Mouse (Mus musculus): Measurements from ENCODE around the gene Casq1. TPM values are rescaled to one million over a fixed set of nuclear protein-coding genes. Genes with fewer than 3 reads are reported as not detected.

The Casq1 gene
- polyA plus RNA-seq, 1 experiment = 1.8 TPM

GRCm38 (mm10) chr1:172200871-172201447 is 18.7 kb downstream of the Casq1 start:
- Histone ChIP-seq H3K9ac (ENCODE audit: low read depth, poor library complexity, severe bottlenecking) (no peak overlapping the region), H3K27ac (ENCODE audit: insufficient read depth, low read length) (no peak overlapping the region), H3K4me1 (ENCODE audit: control insufficient read depth, insufficient read depth, low read length) (peaks cover 15% of the 10 kb centered on the region), H3K36me3 (ENCODE audit: control insufficient read depth, insufficient read depth, low read length, poor library complexity, severe bottlenecking) (peaks cover 20% of the 10 kb centered on the region), H3K4me3 (ENCODE audit: low read depth, low read length) (no peak overlapping the region), H3K9me3 (replicated peaks; ENCODE audit: control insufficient read depth, insufficient read depth, low read length, poor library complexity, severe bottlenecking) (no peaks in the 10 kb centered on the region), H3K27me3 (ENCODE audit: control insufficient read depth, insufficient read depth, low read length, poor library complexity, severe bottlenecking) (no peaks in the 10 kb centered on the region)
- no peak for TF ChIP-seq POLR2A (IDR thresholded peaks at IDR 0.05; ENCODE audit: insufficient read depth, low read length)
- TF ChIP-seq EP300 (IDR thresholded peaks at IDR 0.05; ENCODE audit: insufficient read depth, low read depth, low read length) = no peak
- TF ChIP-seq CTCF (IDR thresholded peaks at IDR 0.05; ENCODE audit: low read depth, low read length) = no peak

GRCm38 (mm10) chr1:172200161-172200560 is 19.5 kb downstream of the Casq1 start:
- H3K4me3 ChIP-seq (ENCODE audit: low read depth, low read length) = no peak overlapping the region
- H3K27me3 ChIP-seq (ENCODE audit: control insufficient read depth, insufficient read depth, low read length, poor library complexity, severe bottlenecking) = no peaks in the 10 kb centered on the region
- no peak overlapping the region for H3K9ac ChIP-seq (ENCODE audit: low read depth, poor library complexity, severe bottlenecking)
- peaks cover 25% of the 10 kb centered on the region for H3K36me3 ChIP-seq (ENCODE audit: control insufficient read depth, insufficient read depth, low read length, poor library complexity, severe bottlenecking)
- H3K4me1 ChIP-seq (ENCODE audit: control insufficient read depth, insufficient read depth, low read length) = peaks cover 12% of the 10 kb centered on the region
- no peaks in the 10 kb centered on the region for H3K9me3 ChIP-seq (replicated peaks; ENCODE audit: control insufficient read depth, insufficient read depth, low read length, poor library complexity, severe bottlenecking)
- no peak for TF ChIP-seq POLR2A (IDR thresholded peaks at IDR 0.05; ENCODE audit: insufficient read depth, low read length)
- no peak for TF ChIP-seq CTCF (IDR thresholded peaks at IDR 0.05; ENCODE audit: low read depth, low read length)
- TF ChIP-seq EP300 (IDR thresholded peaks at IDR 0.05; ENCODE audit: insufficient read depth, low read depth, low read length) = no peak
- no peak overlapping the region for H3K27ac ChIP-seq (ENCODE audit: insufficient read depth, low read length)

DNA sequence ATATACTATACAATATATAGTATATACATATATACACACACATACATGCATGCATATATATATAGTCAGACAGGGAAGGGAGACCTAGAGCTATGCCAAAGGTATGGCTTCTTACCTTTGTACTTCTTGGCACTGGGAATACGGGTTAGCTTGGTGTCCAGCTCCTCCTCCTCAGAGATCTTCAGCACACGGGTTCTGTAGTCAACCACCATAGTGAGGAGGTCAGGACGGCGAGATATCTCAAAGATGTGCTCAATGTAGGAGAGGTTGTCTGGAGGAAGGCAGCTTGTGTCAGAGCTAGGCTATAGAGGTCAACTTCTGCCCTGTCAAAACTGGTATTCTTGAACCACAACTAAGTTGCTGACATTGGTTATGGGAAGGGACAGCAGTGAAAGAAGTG is 20.7 kb downstream of the Casq1 start:
- Histone ChIP-seq H3K9me3 (replicated peaks; ENCODE audit: control insufficient read depth, insufficient read depth, low read length, poor library complexity, severe bottlenecking) (no peaks in the 10 kb centered on the region), H3K9ac (ENCODE audit: low read depth, poor library complexity, severe bottlenecking) (no peak overlapping the region), H3K4me3 (ENCODE audit: low read depth, low read length) (no peak overlapping the region), H3K27ac (ENCODE audit: insufficient read depth, low read length) (no peak overlapping the region), H3K27me3 (ENCODE audit: control insufficient read depth, insufficient read depth, low read length, poor library complexity, severe bottlenecking) (no peaks in the 10 kb centered on the region), H3K4me1 (ENCODE audit: control insufficient read depth, insufficient read depth, low read length) (peaks cover 9% of the 10 kb centered on the region), H3K36me3 (ENCODE audit: control insufficient read depth, insufficient read depth, low read length, poor library complexity, severe bottlenecking) (peaks cover 36% of the 10 kb centered on the region)
- no peak for TF ChIP-seq CTCF (IDR thresholded peaks at IDR 0.05; ENCODE audit: low read depth, low read length)
- no peak for TF ChIP-seq POLR2A (IDR thresholded peaks at IDR 0.05; ENCODE audit: insufficient read depth, low read length)
- no peak for TF ChIP-seq EP300 (IDR thresholded peaks at IDR 0.05; ENCODE audit: insufficient read depth, low read depth, low read length)

- Histone ChIP-seq H3K27me3 (ENCODE audit: control insufficient read depth, insufficient read depth, low read length, poor library complexity, severe bottlenecking) (no peaks in the 10 kb centered on the region), H3K9me3 (replicated peaks; ENCODE audit: control insufficient read depth, insufficient read depth, low read length, poor library complexity, severe bottlenecking) (no peaks in the 10 kb centered on the region), H3K9ac (ENCODE audit: low read depth, poor library complexity, severe bottlenecking) (no peak overlapping the region), H3K4me1 (ENCODE audit: control insufficient read depth, insufficient read depth, low read length) (peaks cover 4% of the 10 kb centered on the region), H3K4me3 (ENCODE audit: low read depth, low read length) (no peak overlapping the region), H3K27ac (ENCODE audit: insufficient read depth, low read length) (no peak overlapping the region), H3K36me3 (ENCODE audit: control insufficient read depth, insufficient read depth, low read length, poor library complexity, severe bottlenecking) (peaks cover 42% of the 10 kb centered on the region)
- TF ChIP-seq POLR2A (IDR thresholded peaks at IDR 0.05; ENCODE audit: insufficient read depth, low read length) (no peak), CTCF (IDR thresholded peaks at IDR 0.05; ENCODE audit: low read depth, low read length) (no peak), EP300 (IDR thresholded peaks at IDR 0.05; ENCODE audit: insufficient read depth, low read depth, low read length) (no peak)
These were observed 21.4 kb downstream of the Casq1 start for GRCm38 (mm10) chr1:172198316-172198715.

DNA sequence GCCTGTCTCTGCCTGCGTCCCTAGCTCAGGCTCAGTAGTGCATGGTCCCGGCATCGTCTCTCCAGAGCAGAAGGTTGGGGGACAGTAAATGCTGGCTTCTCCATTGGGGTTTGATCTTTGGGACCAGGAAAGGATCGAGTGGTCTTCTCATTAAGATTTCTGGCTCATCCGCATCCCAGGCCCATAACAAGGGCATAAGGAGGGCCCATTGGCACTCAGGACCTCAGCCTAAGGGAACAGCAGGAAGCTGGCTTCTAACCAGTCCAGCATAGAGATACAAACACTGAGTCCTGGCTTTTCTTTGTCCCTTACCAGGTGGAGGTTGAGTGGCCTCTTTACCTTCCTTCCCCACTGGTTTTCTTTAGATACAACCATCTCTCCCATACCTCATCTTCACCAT is 21.8 kb downstream of the Casq1 start:
- Histone ChIP-seq H3K27ac (ENCODE audit: insufficient read depth, low read length) (no peak overlapping the region), H3K9ac (ENCODE audit: low read depth, poor library complexity, severe bottlenecking) (no peak overlapping the region), H3K4me3 (ENCODE audit: low read depth, low read length) (no peak overlapping the region), H3K27me3 (ENCODE audit: control insufficient read depth, insufficient read depth, low read length, poor library complexity, severe bottlenecking) (no peaks in the 10 kb centered on the region), H3K9me3 (replicated peaks; ENCODE audit: control insufficient read depth, insufficient read depth, low read length, poor library complexity, severe bottlenecking) (no peaks in the 10 kb centered on the region), H3K36me3 (ENCODE audit: control insufficient read depth, insufficient read depth, low read length, poor library complexity, severe bottlenecking) (peaks cover 42% of the 10 kb centered on the region), H3K4me1 (ENCODE audit: control insufficient read depth, insufficient read depth, low read length) (peaks cover 4% of the 10 kb centered on the region)
- TF ChIP-seq CTCF (IDR thresholded peaks at IDR 0.05; ENCODE audit: low read depth, low read length) = no peak
- TF ChIP-seq POLR2A (IDR thresholded peaks at IDR 0.05; ENCODE audit: insufficient read depth, low read length) = no peak
- TF ChIP-seq EP300 (IDR thresholded peaks at IDR 0.05; ENCODE audit: insufficient read depth, low read depth, low read length) = no peak

DNA sequence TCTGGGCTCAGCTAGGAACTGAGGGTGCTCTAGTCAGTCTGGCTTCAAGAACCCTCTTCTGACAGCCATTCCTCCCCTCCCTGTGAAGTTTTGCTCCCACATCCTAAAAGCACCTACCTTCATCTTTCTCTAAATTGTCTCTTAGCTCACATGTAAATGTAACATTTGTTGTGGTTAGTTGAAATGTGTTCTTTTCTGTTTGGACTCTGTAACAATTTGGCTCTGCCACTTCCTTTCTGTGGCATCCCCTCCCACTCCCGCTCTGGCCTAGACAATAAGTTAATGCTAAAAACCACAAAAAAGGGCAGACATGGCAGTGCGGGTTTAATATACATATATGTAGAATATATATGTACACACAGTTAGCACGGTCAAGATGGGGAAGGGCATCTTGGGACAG is 22.5 kb downstream of the Casq1 start:
- H3K4me1 ChIP-seq (ENCODE audit: control insufficient read depth, insufficient read depth, low read length) = peaks cover 3% of the 10 kb centered on the region
- no peak overlapping the region for H3K9ac ChIP-seq (ENCODE audit: low read depth, poor library complexity, severe bottlenecking)
- no peak overlapping the region for H3K27ac ChIP-seq (ENCODE audit: insufficient read depth, low read length)
- TF ChIP-seq POLR2A (IDR thresholded peaks at IDR 0.05; ENCODE audit: insufficient read depth, low read length) (no peak), CTCF (IDR thresholded peaks at IDR 0.05; ENCODE audit: low read depth, low read length) (no peak), EP300 (IDR thresholded peaks at IDR 0.05; ENCODE audit: insufficient read depth, low read depth, low read length) (no peak)
- no peak overlapping the region for H3K4me3 ChIP-seq (ENCODE audit: low read depth, low read length)
- H3K36me3 ChIP-seq (ENCODE audit: control insufficient read depth, insufficient read depth, low read length, poor library complexity, severe bottlenecking) = peaks cover 48% of the 10 kb centered on the region
- no peaks in the 10 kb centered on the region for H3K27me3 ChIP-seq (ENCODE audit: control insufficient read depth, insufficient read depth, low read length, poor library complexity, severe bottlenecking)
- no peaks in the 10 kb centered on the region for H3K9me3 ChIP-seq (replicated peaks; ENCODE audit: control insufficient read depth, insufficient read depth, low read length, poor library complexity, severe bottlenecking)
